Mouse (Mus musculus) left cerebral cortex, adult 18-20 months (tissue): Measurements from ENCODE around the gene Syt17. TPM values are rescaled to one million over a fixed set of nuclear protein-coding genes. Genes with fewer than 3 reads are reported as not detected.

Experiments used
- DNase-seq, 2 experiments: peaks; one replicate each; pipeline ENCODE4 v3.0.0; 2021 to 2022; ENCODE audit warnings: low spot score in 2 of 2, mixed read lengths in 1 of 2
- long read RNA-seq, 2 experiments: library from polyadenylated mRNA; stranded (forward); transcript quantifications; one replicate each; pipeline ENCODE4 v2.0.0; 2021
- total RNA-seq, 2 experiments: library from RNA; stranded (reverse); gene quantifications; 2 replicates each; pipeline ENCODE4 v1.2.3; 2021

The Syt17 gene
- total RNA-seq = 10 to 100 TPM; 57.4 to 57.5 TPM
- long read RNA-seq, experiment 1, partial matches to known transcripts = 13 of 28 reads
- long read RNA-seq, experiment 1, other reads (novel, unspliced or antisense) = 13 of 28 reads
- long read RNA-seq, experiment 2, partial matches to known transcripts = 8 of 28 reads
- long read RNA-seq, experiment 2, other reads (novel, unspliced or antisense) = 15 of 28 reads

- peak; percentile 33 to 49 for DNase-seq
Measured at GRCm38 (mm10) chr7:118448134-118448967, at the start of gene Syt17. TSS of gene Syt17 (minus strand) at chr7:118448222.

DNA sequence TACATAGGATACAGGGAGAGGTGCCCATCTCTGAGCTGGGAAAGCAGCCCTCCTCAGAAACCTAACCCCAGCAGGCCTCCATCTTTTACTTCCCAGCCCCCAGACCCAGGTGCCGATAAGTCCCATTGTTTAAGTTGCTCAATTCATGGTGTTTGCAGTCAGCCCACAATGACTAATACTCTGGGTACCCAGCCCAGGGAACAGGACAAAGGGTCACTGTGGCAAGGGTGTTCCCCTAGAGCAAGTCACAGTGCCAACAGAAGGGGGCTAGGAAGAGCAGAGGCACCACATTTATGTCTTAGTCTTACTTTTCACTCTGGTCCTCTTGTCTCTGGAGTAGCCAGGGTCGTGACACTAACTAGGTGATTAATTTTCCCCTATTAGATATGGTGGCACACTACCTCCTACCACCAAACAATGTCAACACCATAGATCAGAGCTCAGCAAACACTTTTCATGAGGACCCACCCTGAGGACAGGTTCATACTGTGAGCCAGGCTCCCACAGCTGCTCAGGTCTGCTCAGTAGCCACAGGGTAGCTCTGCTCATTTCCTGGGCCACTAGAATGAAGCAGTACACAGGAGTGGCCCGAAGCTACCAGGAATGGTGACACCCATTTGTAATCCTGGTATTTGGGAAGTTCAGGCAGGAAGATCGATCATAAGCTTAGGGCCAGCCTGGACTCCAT lies 47.0 kb upstream of the Syt17 start:
- no peak for DNase-seq

- no peak for DNase-seq
Measured at GRCm38 (mm10) chr7:118493892-118494291, 45.9 kb upstream of the Syt17 start.

GRCm38 (mm10) chr7:118491431-118492147 lies 43.6 kb upstream of the Syt17 start, which contains the start of gene Itpripl2:
TSS of gene Itpripl2 (minus strand) at chr7:118491975.
- DNase-seq = peak in 1 of 2 experiments; percentile 7

DNA sequence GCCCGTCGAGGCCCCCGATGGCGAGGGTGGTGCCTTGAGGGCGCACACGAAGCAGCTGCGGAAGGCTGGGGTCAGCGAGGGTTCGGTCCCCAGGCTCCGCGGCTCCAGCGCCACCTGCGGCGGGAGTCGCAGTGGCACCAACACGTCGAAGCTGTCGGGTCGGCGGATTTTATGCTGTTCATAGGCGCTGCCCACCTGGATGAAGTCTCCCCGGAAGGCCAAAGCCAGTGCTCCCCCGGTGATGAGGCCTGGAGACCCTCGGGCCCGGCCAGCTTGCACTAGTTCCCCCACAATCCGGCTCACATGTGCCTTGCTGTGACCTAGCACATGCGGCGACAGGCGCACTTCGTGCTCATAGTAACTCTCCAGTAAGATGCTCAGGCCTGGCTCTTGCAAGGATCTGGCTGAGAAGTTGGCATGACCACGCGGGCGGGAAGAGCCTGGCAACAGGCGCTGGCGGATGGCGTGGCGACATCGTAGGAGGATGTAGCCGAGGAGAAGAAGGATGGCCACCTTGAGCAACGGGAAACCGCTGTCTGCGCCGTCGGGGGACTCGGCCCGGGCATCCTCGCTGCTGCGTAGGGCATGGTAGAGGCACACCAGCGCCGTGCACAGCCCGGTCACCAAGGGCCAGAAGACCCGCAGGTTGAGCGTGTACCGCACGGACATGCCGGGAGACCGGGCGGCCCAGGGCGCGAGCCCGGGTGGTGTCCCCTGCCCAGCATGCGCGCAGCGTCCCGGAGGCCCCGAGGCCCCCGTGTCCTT lies 42.8 kb upstream of the Syt17 start:
- DNase-seq = no peak

- DNase-seq = no peak
Measured at GRCm38 (mm10) chr7:118489706-118490665, 42.0 kb upstream of the Syt17 start.

GRCm38 (mm10) chr7:118488060-118488664 lies 40.1 kb upstream of the Syt17 start:
- DNase-seq = no peak

DNA sequence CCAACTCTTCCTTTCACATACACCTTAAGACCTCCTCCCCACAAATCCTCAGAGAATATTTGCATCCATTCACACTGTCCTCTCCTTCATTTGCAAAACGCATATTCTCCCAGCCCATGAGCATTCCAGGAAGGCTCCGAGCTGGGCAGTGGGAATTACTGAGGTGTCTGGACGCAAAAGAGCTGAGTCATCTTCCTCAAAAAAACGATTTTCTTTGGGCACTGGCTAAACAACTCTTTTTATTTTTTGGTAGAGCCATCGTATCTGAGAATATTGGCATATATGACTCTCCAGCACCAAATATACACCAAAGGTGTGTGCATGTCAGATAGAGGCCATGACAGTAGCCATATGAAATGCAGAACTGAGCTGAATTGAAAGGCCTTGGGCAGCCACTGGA lies 38.9 kb upstream of the Syt17 start:
- DNase-seq = no peak

- no peak for DNase-seq
Measured at GRCm38 (mm10) chr7:118483996-118484395, 36.0 kb upstream of the Syt17 start.

GRCm38 (mm10) chr7:118482001-118482400 lies 34.0 kb upstream of the Syt17 start:
- DNase-seq = no peak

- no peak for DNase-seq
Measured at GRCm38 (mm10) chr7:118481047-118481810, 33.2 kb upstream of the Syt17 start.

DNA sequence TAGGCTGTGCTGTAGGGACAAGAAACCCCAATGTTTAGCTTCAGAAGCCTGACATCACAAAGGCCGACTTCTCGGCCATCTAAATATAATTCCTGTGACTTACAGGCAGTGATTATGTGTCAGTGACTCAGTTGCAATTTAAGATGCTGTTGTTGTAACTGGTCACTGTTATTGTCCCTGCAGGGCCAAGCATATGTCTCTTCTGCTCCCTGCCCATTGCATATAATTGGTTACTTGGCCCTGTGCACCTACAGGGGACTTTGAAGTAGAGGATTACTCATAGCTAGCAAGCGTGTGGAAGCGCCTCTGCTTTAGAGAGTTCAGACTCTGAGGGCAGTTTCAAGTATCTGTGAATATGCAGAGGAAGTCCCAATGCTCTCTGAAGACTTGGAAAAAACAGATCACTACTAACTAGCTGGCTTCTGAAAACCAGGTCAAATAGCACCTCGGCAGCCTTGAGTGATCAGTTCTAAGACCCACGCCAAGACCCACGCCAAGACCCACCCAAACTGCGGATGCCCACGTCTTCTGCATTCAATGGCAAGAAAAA lies 32.2 kb upstream of the Syt17 start:
- no peak for DNase-seq

- no peak for DNase-seq
Measured at GRCm38 (mm10) chr7:118478835-118479312, 30.9 kb upstream of the Syt17 start.

DNA sequence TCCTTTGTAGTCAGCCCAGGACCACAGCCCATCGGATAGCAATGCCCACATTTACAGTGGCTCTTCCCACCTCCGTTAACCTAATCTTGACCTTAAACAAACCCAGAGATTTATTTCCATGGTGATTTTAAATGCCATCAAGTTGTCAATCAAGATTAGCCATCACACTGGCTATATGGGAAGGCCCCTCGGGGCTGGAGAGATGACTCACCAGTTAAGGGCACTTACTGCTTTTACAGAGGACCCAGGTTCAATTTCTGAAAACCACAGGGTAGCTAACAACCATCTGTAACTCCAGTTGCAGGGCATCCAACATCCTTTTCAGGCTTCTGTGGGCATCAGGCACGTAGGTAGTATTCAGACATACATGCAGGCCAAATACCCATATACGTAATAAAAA lies 28.4 kb upstream of the Syt17 start:
- DNase-seq = no peak

DNA sequence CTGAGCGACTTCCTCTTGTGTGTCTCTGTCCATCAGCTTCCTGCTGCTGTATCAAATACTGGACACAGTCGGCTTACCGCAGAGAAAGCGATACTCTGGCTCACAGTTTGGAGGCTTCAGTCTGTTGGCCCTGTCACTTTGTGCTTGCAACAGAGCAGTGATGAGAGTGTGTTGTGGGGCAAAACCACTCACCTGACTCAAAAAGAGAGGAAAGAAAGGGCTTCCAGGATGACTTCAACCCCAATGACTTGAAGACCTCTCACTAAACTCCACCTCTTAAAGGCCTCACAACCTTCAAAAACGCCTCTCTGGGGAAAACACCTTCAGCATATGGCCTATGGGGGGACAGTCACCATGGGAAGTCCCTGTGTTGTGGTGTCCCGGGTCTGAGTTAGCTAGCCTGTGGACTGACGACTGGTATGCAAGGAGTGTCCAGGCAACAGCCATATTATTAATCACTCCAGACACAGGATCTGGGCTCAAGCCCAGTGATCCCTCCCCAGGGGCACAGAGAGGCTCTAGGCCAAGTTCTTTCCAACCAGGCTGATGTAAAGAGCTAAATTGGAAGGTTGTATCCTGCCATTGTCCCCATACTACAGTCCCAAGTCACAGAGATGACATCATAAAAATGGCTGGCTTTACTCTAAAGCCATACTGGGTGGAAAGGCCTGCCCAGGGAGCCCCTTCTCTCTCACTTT lies 27.1 kb upstream of the Syt17 start:
- no peak for DNase-seq

DNA sequence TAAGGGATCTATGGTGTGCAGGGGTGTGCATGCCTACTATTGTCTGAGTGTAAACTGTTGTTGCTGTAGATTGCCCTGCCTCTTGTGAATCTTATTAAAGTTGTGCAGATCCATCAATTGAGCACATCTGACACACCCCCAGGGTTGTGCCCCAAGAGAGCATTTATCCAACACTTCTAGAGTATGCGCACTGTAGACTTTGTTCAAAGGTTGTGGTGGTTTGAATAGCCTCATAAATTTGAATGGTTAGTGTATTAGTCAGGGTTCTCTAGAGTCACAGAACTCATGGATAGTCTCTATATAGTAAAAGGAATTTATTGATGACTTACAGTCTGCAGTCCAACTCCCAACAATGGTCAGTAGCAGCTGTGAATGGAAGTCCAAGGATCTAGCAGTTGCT lies 24.9 kb upstream of the Syt17 start:
- no peak for DNase-seq

DNA sequence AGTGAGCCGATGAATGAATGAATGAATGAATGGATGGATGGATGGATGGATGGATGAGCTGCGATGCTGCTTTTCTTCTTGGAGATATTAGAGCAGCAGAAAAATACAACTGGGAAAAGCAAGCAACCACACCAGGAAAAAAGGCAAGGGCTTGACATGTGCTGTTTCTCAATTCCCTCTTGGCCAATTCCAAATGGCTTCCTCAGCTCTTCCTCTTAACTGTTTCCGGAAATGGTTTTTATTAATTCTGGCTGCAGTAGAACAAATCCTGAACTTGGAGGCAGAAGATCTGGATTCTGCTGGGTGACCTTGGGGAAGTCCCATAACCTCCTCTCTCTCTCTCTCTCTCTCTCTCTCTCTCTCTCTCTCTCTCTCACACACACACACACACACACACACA lies 20.0 kb upstream of the Syt17 start:
- DNase-seq = no peak
